ENCODE assay signal across 8 mouse cellular contexts in the genomic region with DNA sequence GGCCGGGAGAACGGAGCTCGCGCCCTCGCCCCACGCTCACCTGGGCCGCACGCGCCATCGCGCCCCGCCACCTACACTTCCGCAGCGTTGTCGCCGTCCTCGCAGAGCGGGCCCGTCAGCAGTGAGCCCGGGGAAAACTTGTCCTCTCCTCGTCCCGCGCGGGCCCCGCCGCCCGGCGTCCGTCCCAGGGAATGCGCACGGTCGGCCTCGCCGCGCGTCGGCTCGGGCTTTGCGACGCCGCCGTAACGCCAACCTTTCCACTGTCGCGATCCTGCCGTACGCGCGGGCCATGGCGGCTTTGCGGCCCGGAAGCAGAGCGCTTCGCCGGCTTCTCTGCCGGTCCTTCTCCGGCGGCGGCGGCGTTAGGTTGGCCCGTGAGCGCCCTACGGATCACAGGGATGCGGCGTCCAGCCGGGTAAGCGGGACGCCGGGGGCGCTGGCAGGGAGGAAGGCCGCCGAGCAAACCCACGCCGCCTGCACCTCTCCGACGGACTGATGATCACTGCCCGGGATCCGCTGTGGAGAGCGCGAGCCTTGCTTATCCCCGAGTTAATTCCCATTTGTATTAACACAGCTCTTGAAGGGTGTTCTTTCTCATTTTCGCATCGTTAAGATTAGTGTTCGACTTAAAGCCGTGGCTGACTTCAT. TPM values are rescaled to one million over a fixed set of nuclear protein-coding genes. Genes with fewer than 3 reads are reported as not detected.
DNase-seq lines count a peak whose midpoint lies in the region; ATAC-seq and TF ChIP-seq lines count a peak whose summit lies in the region.

A gene (minus strand): TSS at position 254 of the 648 bp plus-strand sequence.
A gene (plus strand): TSS at position 258 of the 648 bp plus-strand sequence.

- peaks cover 43% of the 10 kb centered on the region for H3K36me3 ChIP-seq in forebrain, embryonic 13.5 days (ENCODE audit: poor library complexity, severe bottlenecking)
- H3K36me3 ChIP-seq in heart, postnatal 0 days (replicated peaks; ENCODE audit: control insufficient read depth, insufficient read depth, low read length) = peaks cover 31% of the 10 kb centered on the region
- H3K36me3 ChIP-seq in liver, postnatal 0 days (replicated peaks; ENCODE audit: insufficient read depth, low read length) = peaks cover 27% of the 10 kb centered on the region
- H3K36me3 ChIP-seq in neural tube, embryonic 13.5 days = peaks cover 47% of the 10 kb centered on the region

- no peaks in the 10 kb centered on the region for H3K9me3 ChIP-seq in forebrain, embryonic 13.5 days (replicated peaks)
- no peaks in the 10 kb centered on the region for H3K9me3 ChIP-seq in heart, postnatal 0 days (replicated peaks; ENCODE audit: control insufficient read depth, low read length)
- no peaks in the 10 kb centered on the region for H3K9me3 ChIP-seq in liver, postnatal 0 days (ENCODE audit: low read length)
- H3K9me3 ChIP-seq in neural tube, embryonic 13.5 days = no peaks in the 10 kb centered on the region

- peak within 1 kb of the TSS; percentile 95 for H3K4me3 ChIP-seq in forebrain, embryonic 13.5 days
- H3K4me3 ChIP-seq in heart, postnatal 0 days (ENCODE audit: low read depth, low read length) = peak within 1 kb of the TSS; percentile 96
- H3K4me3 ChIP-seq in liver, postnatal 0 days (ENCODE audit: low read depth, low read length) = peak within 1 kb of the TSS; percentile 92
- peak within 1 kb of the TSS; percentile 99 for H3K4me3 ChIP-seq in neural tube, embryonic 13.5 days

- DNase-seq in ES-CJ7 (ENCODE audit: low read depth, low spot score) = peak; percentile 82
- DNase-seq in heart, postnatal 0 days (ENCODE audit: low spot score) = peak; percentile 95
- DNase-seq in kidney, postnatal 36 days = peak; percentile 93 to 95
- peak; percentile 94 for DNase-seq in liver, postnatal 0 days
- DNase-seq in telencephalon, adult 2 months (ENCODE audit: low read depth, low spot score) = peak; percentile 76

- H3K27me3 ChIP-seq in forebrain, embryonic 13.5 days = no peaks in the 10 kb centered on the region
- no peaks in the 10 kb centered on the region for H3K27me3 ChIP-seq in heart, postnatal 0 days (ENCODE audit: control insufficient read depth, insufficient read depth, low read length)
- H3K27me3 ChIP-seq in liver, postnatal 0 days (ENCODE audit: insufficient read depth, low read length) = no peaks in the 10 kb centered on the region
- no peaks in the 10 kb centered on the region for H3K27me3 ChIP-seq in neural tube, embryonic 13.5 days

- H3K9ac ChIP-seq in forebrain, embryonic 13.5 days = peak within 1 kb of the TSS; percentile 97
- peak within 1 kb of the TSS; percentile 89 for H3K9ac ChIP-seq in heart, postnatal 0 days (replicated peaks; ENCODE audit: low read depth, low read length)
- peak within 1 kb of the TSS; percentile 92 for H3K9ac ChIP-seq in liver, postnatal 0 days (replicated peaks)
- peak within 1 kb of the TSS; percentile 98 for H3K9ac ChIP-seq in neural tube, embryonic 13.5 days

- ATAC-seq in cerebellum, adult (ENCODE audit: insufficient number of reproducible peaks, low FRiP score, low TSS enrichment) = peak; percentile 87
- peak; percentile 97 for ATAC-seq in forebrain, embryonic 13.5 days
- peak; percentile 96 for ATAC-seq in heart, postnatal 0 days (ENCODE audit: insufficient read depth, low read depth)
- peak; percentile 96 for ATAC-seq in liver, postnatal 0 days
- ATAC-seq in neural tube, embryonic 13.5 days (ENCODE audit: low read depth) = peak; percentile 96

- peak within 1 kb of the TSS; percentile 84 for H3K27ac ChIP-seq in forebrain, embryonic 13.5 days
- H3K27ac ChIP-seq in heart, postnatal 0 days (ENCODE audit: low read depth) = peak within 1 kb of the TSS; percentile 87
- H3K27ac ChIP-seq in liver, postnatal 0 days (ENCODE audit: low read depth) = peak within 1 kb of the TSS; percentile 64
- peak within 1 kb of the TSS; percentile 80 for H3K27ac ChIP-seq in neural tube, embryonic 13.5 days (replicated peaks)

- peak within 1 kb of the TSS; percentile 68 for H3K4me2 ChIP-seq in forebrain, embryonic 13.5 days
- peak within 1 kb of the TSS; percentile 85 for H3K4me2 ChIP-seq in heart, postnatal 0 days (ENCODE audit: low read depth, low read length)
- peak within 1 kb of the TSS; percentile 93 for H3K4me2 ChIP-seq in liver, postnatal 0 days (ENCODE audit: low read depth, low read length)
- peak within 1 kb of the TSS; percentile 91 for H3K4me2 ChIP-seq in neural tube, embryonic 13.5 days

- TF ChIP-seq CTCF in heart, postnatal 0 days (IDR thresholded peaks at IDR 0.05; ENCODE audit: low read depth) = no peak; the same call in 1 of the 2 replicates
- TF ChIP-seq CTCF in liver, postnatal 0 days (IDR thresholded peaks at IDR 0.05; ENCODE audit: low read depth) = peak; percentile 33; the same call in 1 of the 2 replicates

- peaks cover 44% of the 10 kb centered on the region for H3K4me1 ChIP-seq in forebrain, embryonic 13.5 days
- H3K4me1 ChIP-seq in heart, postnatal 0 days (ENCODE audit: control insufficient read depth, insufficient read depth) = peaks cover 15% of the 10 kb centered on the region
- peaks cover 14% of the 10 kb centered on the region for H3K4me1 ChIP-seq in liver, postnatal 0 days (ENCODE audit: insufficient read depth)
- H3K4me1 ChIP-seq in neural tube, embryonic 13.5 days (replicated peaks) = peaks cover 31% of the 10 kb centered on the region

- WGBS in forebrain, embryonic 13.5 days = under 1% methylated on average over 78 of the region's 86 CpGs
- WGBS in heart, postnatal 0 days = under 1% methylated on average over 79 of the region's 86 CpGs
- WGBS in liver, postnatal 0 days (ENCODE audit: insufficient replicate concordance) = 1% methylated on average over 56 of the region's 86 CpGs
- WGBS in neural tube, embryonic 13.5 days = 1% methylated on average over 83 of the region's 86 CpGs

- TF ChIP-seq EP300 in heart, postnatal 0 days (IDR thresholded peaks at IDR 0.05; ENCODE audit: low read depth) = no peak
- TF ChIP-seq EP300 in liver, postnatal 0 days (IDR thresholded peaks at IDR 0.05; ENCODE audit: low read depth) = no peak

RNA-seq across cellular contexts. Expression of the first gene that starts in this region (rescaled TPM):
- 62.1 and 62.8 TPM in 2 replicates for polyA plus RNA-seq in forebrain, embryonic 13.5 days (2015; fragmentation: Nextera tagmentation; extraction: Ambion mirVana)
- total RNA-seq in heart, postnatal 0 days (2014; rRNA removed; ENCODE audit: low replicate concordance) = 13.3 and 16.3 TPM in 2 replicates
- polyA plus RNA-seq in heart, postnatal 0 days (2015; fragmentation: Nextera tagmentation; extraction: Ambion mirVana) = 32.4 and 34.7 TPM in 2 replicates
- 16.7 TPM in 2 replicates for polyA plus RNA-seq in liver, postnatal 0 days (2015; fragmentation: Nextera tagmentation; extraction: Ambion mirVana)
- 57.6 and 66.2 TPM in 2 replicates for polyA plus RNA-seq in neural tube, embryonic 13.5 days (2015; fragmentation: Nextera tagmentation; extraction: Ambion mirVana)

RNA-seq across cellular contexts. Expression of the second gene that starts in this region (rescaled TPM):
- polyA plus RNA-seq in forebrain, embryonic 13.5 days (2015; fragmentation: Nextera tagmentation; extraction: Ambion mirVana) = 52.6 and 56.2 TPM in 2 replicates
- total RNA-seq in heart, postnatal 0 days (2014; rRNA removed; ENCODE audit: low replicate concordance) = 18.5 and 50.7 TPM in 2 replicates
- polyA plus RNA-seq in heart, postnatal 0 days (2015; fragmentation: Nextera tagmentation; extraction: Ambion mirVana) = 56.4 and 58.9 TPM in 2 replicates
- 21.5 and 22.1 TPM in 2 replicates for polyA plus RNA-seq in liver, postnatal 0 days (2015; fragmentation: Nextera tagmentation; extraction: Ambion mirVana)
- polyA plus RNA-seq in neural tube, embryonic 13.5 days (2015; fragmentation: Nextera tagmentation; extraction: Ambion mirVana) = 52.0 and 59.1 TPM in 2 replicates

Comparison
In these comparisons a context has a peak if more than half of its experiments do, and no peak if none do; other contexts are left out.
1. Peak in every context shown above with its lines: DNase-seq, ATAC-seq, H3K4me3 ChIP-seq and H3K27ac ChIP-seq.